8 mouse cellular contexts compared by ENCODE assay signal in genomic region chr6:136804705-136805408, GRCm38 (mm10). TPM values are rescaled to one million over a fixed set of nuclear protein-coding genes. Genes with fewer than 3 reads are reported as not detected.
DNase-seq lines count a peak whose midpoint lies in the region; ATAC-seq lines count a peak whose summit lies in the region.

No protein-coding gene starts in this region.

- peak overlapping the region; percentile 100 for H3K27ac ChIP-seq in kidney, embryonic 15.5 days
- H3K27ac ChIP-seq in hindbrain, embryonic 12.5 days: peak overlapping the region; percentile 100
- peak overlapping the region; percentile 100 for H3K27ac ChIP-seq in midbrain, embryonic 13.5 days

- H3K27me3 ChIP-seq in kidney, embryonic 15.5 days: no peaks in the 10 kb centered on the region
- no peaks in the 10 kb centered on the region for H3K27me3 ChIP-seq in hindbrain, embryonic 12.5 days
- H3K27me3 ChIP-seq in midbrain, embryonic 13.5 days: no peaks in the 10 kb centered on the region

- WGBS in kidney, embryonic 15.5 days: 32% methylated on average over 9 of the region's 9 CpGs
- whole genome bisulfite sequencing in hindbrain, embryonic 12.5 days: 34% methylated on average over 9 of the region's 9 CpGs
- 33% methylated on average over 9 of the region's 9 CpGs for WGBS in midbrain, embryonic 13.5 days

- H3K36me3 ChIP-seq in kidney, embryonic 15.5 days: no peaks in the 10 kb centered on the region
- H3K36me3 ChIP-seq in hindbrain, embryonic 12.5 days: no peaks in the 10 kb centered on the region
- no peaks in the 10 kb centered on the region for H3K36me3 ChIP-seq in midbrain, embryonic 13.5 days

- intact Hi-C loops in gastrocnemius, postnatal 14 days (cut with DNase I; ENCODE audit: low total_unique reads): no loop called here

- H3K4me1 ChIP-seq in kidney, embryonic 15.5 days: peaks cover 35% of the 10 kb centered on the region
- peaks cover 27% of the 10 kb centered on the region for H3K4me1 ChIP-seq in hindbrain, embryonic 12.5 days
- peaks cover 33% of the 10 kb centered on the region for H3K4me1 ChIP-seq in midbrain, embryonic 13.5 days (replicated peaks)

- H3K9me3 ChIP-seq in kidney, embryonic 15.5 days (replicated peaks): no peaks in the 10 kb centered on the region
- no peaks in the 10 kb centered on the region for H3K9me3 ChIP-seq in hindbrain, embryonic 12.5 days (replicated peaks)
- no peaks in the 10 kb centered on the region for H3K9me3 ChIP-seq in midbrain, embryonic 13.5 days

- H3K9ac ChIP-seq in kidney, embryonic 15.5 days: peak overlapping the region; percentile 48
- H3K9ac ChIP-seq in hindbrain, embryonic 12.5 days: peak overlapping the region; percentile 57
- H3K9ac ChIP-seq in midbrain, embryonic 13.5 days (replicated peaks): peak overlapping the region; percentile 92

- H3K4me2 ChIP-seq in kidney, embryonic 15.5 days: peak overlapping the region; percentile 88
- H3K4me2 ChIP-seq in hindbrain, embryonic 12.5 days (replicated peaks): peak overlapping the region; percentile 75
- peak overlapping the region; percentile 76 for H3K4me2 ChIP-seq in midbrain, embryonic 13.5 days (replicated peaks)

- H3K4me3 ChIP-seq in kidney, embryonic 15.5 days (replicated peaks): peak overlapping the region; percentile 78
- H3K4me3 ChIP-seq in hindbrain, embryonic 12.5 days: peak overlapping the region; percentile 75
- peak overlapping the region; percentile 69 for H3K4me3 ChIP-seq in midbrain, embryonic 13.5 days (replicated peaks)

- no peak for DNase-seq in kidney, adult 18-20 months
- DNase-seq in adipocyte (ENCODE audit: low spot score): peak; percentile 78
- no peak for DNase-seq in gastrocnemius, postnatal 14 days
- no peak for DNase-seq in thymus, postnatal 10 days (ENCODE audit: low spot score in 2 of 2)

- no peak for ATAC-seq in kidney, embryonic 15.5 days (replicated peaks; ENCODE audit: low FRiP score)
- no peak for ATAC-seq in hindbrain, embryonic 12.5 days (ENCODE audit: low FRiP score)
- ATAC-seq in midbrain, embryonic 13.5 days: no peak
- no peak for ATAC-seq in granulocyte monocyte progenitor cell, adult 5-6 weeks (replicated peaks; ENCODE audit: poor library complexity, severe bottlenecking)

RNA-seq across cellular contexts. Expression of gene Hist4h4, which starts 0.6 kb away (rescaled TPM):
- 0.68 and 0.69 TPM in 2 replicates for polyA plus RNA-seq in kidney, embryonic 15.5 days (2015; fragmentation: Nextera tagmentation; extraction: Ambion mirVana)
- polyA plus RNA-seq in hindbrain, embryonic 12.5 days (2016; fragmentation: Nextera tagmentation; extraction: Ambion mirVana): 0.51 and 0.72 TPM in 2 replicates
- 1.1 TPM in 2 replicates for polyA plus RNA-seq in midbrain, embryonic 13.5 days (2015; fragmentation: Nextera tagmentation; extraction: Ambion mirVana)
- total RNA-seq in gastrocnemius, postnatal 14 days (2021): 10 to 100 TPM; 10.8 to 11.4 TPM
- 7.0 and 20.7 TPM in 2 replicates for total RNA-seq in granulocyte monocyte progenitor cell, adult 5-6 weeks (2014; fragmentation: Nextera tagmentation)
- total RNA-seq in granulocyte monocyte progenitor cell, adult 5-6 weeks (2017): 46.7 and 58.9 TPM in 2 replicates

RNA-seq across cellular contexts. Expression of gene H2afj, which starts 3.2 kb away (rescaled TPM):
- 112 and 118 TPM in 2 replicates for polyA plus RNA-seq in kidney, embryonic 15.5 days (2015; fragmentation: Nextera tagmentation; extraction: Ambion mirVana)
- 115 and 121 TPM in 2 replicates for polyA plus RNA-seq in hindbrain, embryonic 12.5 days (2016; fragmentation: Nextera tagmentation; extraction: Ambion mirVana)
- 113 and 121 TPM in 2 replicates for polyA plus RNA-seq in midbrain, embryonic 13.5 days (2015; fragmentation: Nextera tagmentation; extraction: Ambion mirVana)
- total RNA-seq in gastrocnemius, postnatal 14 days (2021): 10 to 100 TPM; 12.7 to 18.5 TPM
- 30.2 and 52.4 TPM in 2 replicates for total RNA-seq in granulocyte monocyte progenitor cell, adult 5-6 weeks (2014; fragmentation: Nextera tagmentation)
- total RNA-seq in granulocyte monocyte progenitor cell, adult 5-6 weeks (2017): 69.6 and 88.9 TPM in 2 replicates

RNA-seq across cellular contexts. Expression of gene BC049715, which starts 22.6 kb away (rescaled TPM):
- 2.1 and 2.8 TPM in 2 replicates for polyA plus RNA-seq in kidney, embryonic 15.5 days (2015; fragmentation: Nextera tagmentation; extraction: Ambion mirVana)
- polyA plus RNA-seq in hindbrain, embryonic 12.5 days (2016; fragmentation: Nextera tagmentation; extraction: Ambion mirVana): 1.3 and 2.5 TPM in 2 replicates
- 1.4 and 1.7 TPM in 2 replicates for polyA plus RNA-seq in midbrain, embryonic 13.5 days (2015; fragmentation: Nextera tagmentation; extraction: Ambion mirVana)
- under 1 TPM; 0.10 to 0.35 TPM for total RNA-seq in gastrocnemius, postnatal 14 days (2021)
- total RNA-seq in granulocyte monocyte progenitor cell, adult 5-6 weeks (2014; fragmentation: Nextera tagmentation): 3.3 and 3.9 TPM in 2 replicates
- 1.1 and 2.8 TPM in 2 replicates for total RNA-seq in granulocyte monocyte progenitor cell, adult 5-6 weeks (2017)

RNA-seq across cellular contexts. Expression of gene Wbp11, which starts 23.2 kb away (rescaled TPM):
- polyA plus RNA-seq in kidney, embryonic 15.5 days (2015; fragmentation: Nextera tagmentation; extraction: Ambion mirVana): 112 and 120 TPM in 2 replicates
- polyA plus RNA-seq in hindbrain, embryonic 12.5 days (2016; fragmentation: Nextera tagmentation; extraction: Ambion mirVana): 112 and 123 TPM in 2 replicates
- 89.8 and 92.5 TPM in 2 replicates for polyA plus RNA-seq in midbrain, embryonic 13.5 days (2015; fragmentation: Nextera tagmentation; extraction: Ambion mirVana)
- total RNA-seq in gastrocnemius, postnatal 14 days (2021): 10 to 100 TPM; 49.2 to 53.1 TPM
- total RNA-seq in granulocyte monocyte progenitor cell, adult 5-6 weeks (2014; fragmentation: Nextera tagmentation): 139 and 168 TPM in 2 replicates
- total RNA-seq in granulocyte monocyte progenitor cell, adult 5-6 weeks (2017): 53.9 and 58.5 TPM in 2 replicates

RNA-seq across cellular contexts. Expression of gene Gucy2c, which starts 23.3 kb away (rescaled TPM):
- 0.08 and 0.71 TPM in 2 replicates for polyA plus RNA-seq in kidney, embryonic 15.5 days (2015; fragmentation: Nextera tagmentation; extraction: Ambion mirVana)
- 0.05 and 0.10 TPM in 2 replicates for polyA plus RNA-seq in hindbrain, embryonic 12.5 days (2016; fragmentation: Nextera tagmentation; extraction: Ambion mirVana)
- polyA plus RNA-seq in midbrain, embryonic 13.5 days (2015; fragmentation: Nextera tagmentation; extraction: Ambion mirVana): 0.50 and 1.0 TPM in 2 replicates
- not detected for total RNA-seq in gastrocnemius, postnatal 14 days (2021)
- not detected in 2 replicates for total RNA-seq in granulocyte monocyte progenitor cell, adult 5-6 weeks (2014; fragmentation: Nextera tagmentation)
- total RNA-seq in granulocyte monocyte progenitor cell, adult 5-6 weeks (2017): not detected in 2 replicates
